Mouse (Mus musculus) embryonic fibroblast, embryonic 13.5 days (primary cell): Measurements from ENCODE around the gene Dner.

Experiments
- CTCF ChIP-seq: IDR thresholded peaks from 2 replicates; pipeline ENCODE4 v1.5.1; 2011; ENCODE audit warnings: mild to moderate bottlenecking, control low read depth, low read length, moderate library complexity, borderline replicate concordance; ENCODE audit not compliant: insufficient read depth
- POLR2A ChIP-seq: IDR thresholded peaks from 2 replicates; pipeline ENCODE4 v1.6.1; 2011; ENCODE audit warnings: low read depth, mild to moderate bottlenecking, control low read depth, low read length, moderate library complexity

GRCm38 (mm10) chr1:84472260-84472659 lies 223.8 kb downstream of the Dner start:
- TF ChIP-seq CTCF (no peak), POLR2A (no peak)
